Mouse (Mus musculus) small intestine, adult 2 months (tissue): Measurements from ENCODE around the gene Ucn2. TPM values are rescaled to one million over a fixed set of nuclear protein-coding genes. Genes with fewer than 3 reads are reported as not detected.

Experiments used
- H3K27ac ChIP-seq: fragments of 200-500 bp; 2 replicates; pipeline ENCODE4 v1.5.1; 2012; ENCODE audit warnings: low read depth, low read length, control low read depth, inconsistent platforms; ENCODE audit not compliant: insufficient read depth
- H3K27me3 ChIP-seq: fragments of 200-500 bp; 2 replicates; pipeline ENCODE4 v1.6.1; 2012; ENCODE audit warnings: mild to moderate bottlenecking, moderate library complexity, low read length, inconsistent platforms; ENCODE audit not compliant: control insufficient read depth, insufficient read depth
- H3K36me3 ChIP-seq: fragments of 200-500 bp; 2 replicates; pipeline ENCODE4 v1.6.1; 2012; ENCODE audit warnings: mild to moderate bottlenecking, low read length, control low read depth, inconsistent platforms; ENCODE audit not compliant: control insufficient read depth, insufficient read depth
- H3K4me1 ChIP-seq: fragments of 200-500 bp; 2 replicates; pipeline ENCODE4 v1.6.1; 2012; ENCODE audit warnings: low read length, inconsistent platforms, mixed read lengths; ENCODE audit not compliant: control insufficient read depth, insufficient read depth, insufficient read length
- H3K4me3 ChIP-seq: fragments of 200-500 bp; 2 replicates; pipeline ENCODE4 v1.5.1; 2012; ENCODE audit warnings: low read depth, mild to moderate bottlenecking, control low read depth, inconsistent platforms, low read length, moderate library complexity
- CTCF ChIP-seq: fragments of 200-500 bp; IDR thresholded peaks from 2 replicates; pipeline ENCODE4 v1.5.1; 2012; ENCODE audit warnings: low read depth, mild to moderate bottlenecking, control low read depth, inconsistent platforms, low read length, moderate library complexity, mixed read lengths; ENCODE audit not compliant: insufficient replicate concordance, insufficient read length; ENCODE audit errors: extremely low read depth
- POLR2A ChIP-seq: fragments of 200-500 bp; IDR thresholded peaks from 2 replicates; pipeline ENCODE4 v1.6.1; 2012; ENCODE audit warnings: low read depth, mild to moderate bottlenecking, control low read depth, inconsistent platforms, low read length, moderate library complexity
- WGBS: fragments of 180-500 bp; shearing (Covaris S2); methylation state at CpG from one replicate; pipeline ENCODE4 v1.1.7; 2018; 5-methylcytosine and 5-hydroxymethylcytosine counted together
- polyA plus RNA-seq: library from polyadenylated mRNA; depleted of rRNA; stranded (reverse); fragments of >200 nt; gene quantifications from 2 replicates; pipeline ENCODE4 v1.2.3, GENCODE M21; 2012

Gene Ucn2
- polyA plus RNA-seq, 1 experiment = 0.23 TPM

GRCm38 (mm10) chr9:108977966-108978365 is 7.8 kb upstream of the Ucn2 start:
- H3K4me3 ChIP-seq = no peak overlapping the region
- H3K27me3 ChIP-seq = no peaks in the 10 kb centered on the region
- no peaks in the 10 kb centered on the region for H3K4me1 ChIP-seq
- no peak overlapping the region for H3K27ac ChIP-seq
- TF ChIP-seq POLR2A (no peak), CTCF (no peak)
- WGBS = 65% methylated on average over 7 of the region's 7 CpGs
- H3K36me3 ChIP-seq = no peaks in the 10 kb centered on the region

DNA sequence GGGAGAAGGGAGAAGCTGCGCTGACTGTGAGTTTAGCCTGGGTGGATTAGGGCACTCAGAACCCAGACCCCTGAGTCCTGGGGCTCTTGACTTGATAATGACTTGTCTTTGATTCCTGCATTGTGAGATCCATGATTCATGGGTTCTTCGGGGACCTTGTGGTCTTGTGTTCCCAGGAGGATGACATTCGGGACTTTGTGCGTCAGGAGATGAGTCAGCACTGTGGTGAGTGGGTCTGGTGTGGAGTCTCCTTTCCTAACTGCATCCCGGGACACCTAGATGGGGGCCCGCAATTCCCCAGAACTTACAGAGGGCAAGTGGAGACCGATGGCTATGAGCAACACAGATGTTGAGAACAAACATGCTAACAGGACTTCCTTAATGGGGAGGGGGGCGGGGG is 3.3 kb upstream of the Ucn2 start:
- H3K36me3 ChIP-seq = no peaks in the 10 kb centered on the region
- no peak for TF ChIP-seq POLR2A
- no peak for TF ChIP-seq CTCF
- WGBS = 73% methylated on average over 8 of the region's 8 CpGs

GRCm38 (mm10) chr9:108983209-108983608 is 2.6 kb upstream of the Ucn2 start:
- Histone ChIP-seq H3K27ac (no peak overlapping the region), H3K36me3 (no peaks in the 10 kb centered on the region)
- 45% methylated on average over 9 of the region's 9 CpGs for WGBS

More for the DNA sequence above, 3.3 kb upstream of the Ucn2 start:
- Histone ChIP-seq H3K27me3 (no peaks in the 10 kb centered on the region), H3K4me1 (peaks cover 3% of the 10 kb centered on the region; the same call in 1 of the 2 replicates), H3K4me3 (no peak overlapping the region), H3K27ac (no peak overlapping the region)

DNA sequence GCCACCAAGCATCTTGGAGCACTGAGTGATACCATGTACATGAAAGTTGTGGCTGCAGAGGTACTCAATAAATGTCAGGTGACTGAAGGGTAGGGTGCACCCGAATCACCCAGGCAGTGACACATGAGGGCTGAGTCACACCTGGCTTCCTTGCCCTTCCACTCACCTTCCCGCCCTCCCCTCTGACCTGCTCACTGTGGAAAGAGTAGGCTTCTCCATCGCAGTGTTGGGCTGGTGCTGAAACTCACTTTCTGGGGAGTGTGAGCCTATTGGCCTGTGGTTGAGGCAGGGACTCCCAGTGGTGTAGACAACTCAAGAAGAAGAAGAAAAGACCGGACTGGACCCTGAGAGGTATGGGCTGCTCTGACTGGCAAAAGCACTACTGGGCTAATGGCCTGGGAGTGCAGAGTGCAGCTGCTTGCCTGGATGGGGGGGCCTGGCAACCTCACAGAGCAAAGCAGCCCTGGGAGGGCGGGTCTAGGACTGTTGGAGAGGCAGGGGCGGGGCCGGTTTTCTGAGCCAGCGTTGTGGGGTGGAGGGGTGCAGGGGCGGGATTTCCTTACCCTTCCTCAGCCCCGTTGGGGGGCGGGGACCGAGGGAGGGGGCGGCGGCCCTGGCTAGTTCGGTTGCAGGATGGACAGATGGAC is 2.0 kb downstream of the Ucn2 start:
- no peaks in the 10 kb centered on the region for H3K36me3 ChIP-seq
- 26% methylated on average over 14 of the region's 15 CpGs for WGBS
- no peaks in the 10 kb centered on the region for H3K27me3 ChIP-seq
- H3K4me1 ChIP-seq = peaks cover 29% of the 10 kb centered on the region
- TF ChIP-seq CTCF (no peak), POLR2A (no peak)
- H3K27ac ChIP-seq = peak overlapping the region; percentile 44; the same call in 1 of the 2 replicates
- peak overlapping the region; percentile 42 for H3K4me3 ChIP-seq

More at GRCm38 (mm10) chr9:108983209-108983608, 2.6 kb upstream of the Ucn2 start:
- Histone ChIP-seq H3K4me3 (no peak overlapping the region), H3K27me3 (no peaks in the 10 kb centered on the region), H3K4me1 (peaks cover 9% of the 10 kb centered on the region)
- TF ChIP-seq CTCF = no peak
- TF ChIP-seq POLR2A = no peak

GRCm38 (mm10) chr9:108989802-108990461 is 4.1 kb downstream of the Ucn2 start:
- no peaks in the 10 kb centered on the region for H3K27me3 ChIP-seq
- H3K27ac ChIP-seq = peak overlapping the region; percentile 64
- no peaks in the 10 kb centered on the region for H3K36me3 ChIP-seq
- 50% methylated on average over 4 of the region's 4 CpGs for WGBS
- H3K4me3 ChIP-seq = peak overlapping the region; percentile 20
- TF ChIP-seq CTCF = no peak
- no peak for TF ChIP-seq POLR2A
- peaks cover 45% of the 10 kb centered on the region for H3K4me1 ChIP-seq

DNA sequence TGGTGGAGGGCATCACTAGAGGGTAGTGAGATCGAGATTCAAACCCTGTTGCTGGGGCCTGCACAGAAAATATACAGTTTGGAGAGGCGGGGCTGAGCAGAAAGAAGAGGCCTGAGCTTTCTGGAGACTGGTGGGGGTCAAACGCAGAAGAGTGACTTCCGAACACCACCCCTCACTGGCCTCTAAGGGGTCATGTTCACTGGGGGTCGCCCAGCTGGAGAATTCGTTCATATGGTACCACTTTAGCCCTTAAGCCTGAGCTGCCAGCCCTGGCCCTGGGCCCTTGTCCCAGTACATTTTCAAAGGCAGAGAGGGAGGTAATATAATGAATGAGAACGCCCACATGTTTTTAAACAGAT is 4.6 kb downstream of the Ucn2 start:
- Histone ChIP-seq H3K4me3 (peak overlapping the region; percentile 20), H3K27ac (peak overlapping the region; percentile 64), H3K4me1 (peaks cover 49% of the 10 kb centered on the region), H3K27me3 (no peaks in the 10 kb centered on the region), H3K36me3 (no peaks in the 10 kb centered on the region)
- TF ChIP-seq CTCF = no peak
- TF ChIP-seq POLR2A = no peak
- WGBS = 80% methylated on average over 7 of the region's 7 CpGs

- no peaks in the 10 kb centered on the region for H3K36me3 ChIP-seq
- TF ChIP-seq CTCF (peak; percentile 3; the same call in 1 of the 2 replicates), POLR2A (peak; percentile 93)
- peaks cover 59% of the 10 kb centered on the region for H3K4me1 ChIP-seq
- H3K4me3 ChIP-seq = peak within 1 kb of the TSS; percentile 78
- H3K27me3 ChIP-seq = no peaks in the 10 kb centered on the region
- WGBS = under 1% methylated on average over 31 of the region's 31 CpGs
- H3K27ac ChIP-seq = peak within 1 kb of the TSS; percentile 91
These were observed 5.7 kb downstream of the Ucn2 start, which contains the start of gene Pfkfb4 for GRCm38 (mm10) chr9:108991428-108992084. Gene Pfkfb4, plus strand, starts transcription at chr9:108991778.
